Mouse (Mus musculus): ENCODE measurements around the gene Syne3. TPM values are rescaled to one million over a fixed set of nuclear protein-coding genes. Genes with fewer than 3 reads are reported as not detected.

The Syne3 gene
- polyA plus RNA-seq, 1 experiment: 16.4 TPM

DNA sequence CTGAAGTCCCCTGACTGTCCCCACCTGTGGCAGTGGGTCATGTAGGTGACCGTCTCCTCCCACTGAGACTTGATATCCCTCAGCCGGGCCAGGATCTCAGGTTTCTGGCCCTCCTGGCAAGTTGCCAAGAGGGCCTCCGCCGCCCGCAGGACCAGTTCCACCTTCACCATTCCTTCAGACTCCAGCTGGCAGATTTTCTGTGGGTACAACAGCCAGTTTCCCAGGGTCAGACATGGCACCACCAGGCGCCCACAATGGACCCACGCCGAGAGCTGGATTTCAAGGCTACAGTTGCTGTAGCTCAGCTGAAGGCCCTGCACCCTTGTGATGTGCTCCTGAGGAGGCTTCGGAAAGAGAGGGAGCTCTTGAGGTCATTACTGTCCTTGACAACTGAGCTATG lies 40.4 kb downstream of the Syne3 start:
- H3K27ac ChIP-seq (ENCODE audit: control insufficient read depth, insufficient read depth, low read length): no peak overlapping the region

DNA sequence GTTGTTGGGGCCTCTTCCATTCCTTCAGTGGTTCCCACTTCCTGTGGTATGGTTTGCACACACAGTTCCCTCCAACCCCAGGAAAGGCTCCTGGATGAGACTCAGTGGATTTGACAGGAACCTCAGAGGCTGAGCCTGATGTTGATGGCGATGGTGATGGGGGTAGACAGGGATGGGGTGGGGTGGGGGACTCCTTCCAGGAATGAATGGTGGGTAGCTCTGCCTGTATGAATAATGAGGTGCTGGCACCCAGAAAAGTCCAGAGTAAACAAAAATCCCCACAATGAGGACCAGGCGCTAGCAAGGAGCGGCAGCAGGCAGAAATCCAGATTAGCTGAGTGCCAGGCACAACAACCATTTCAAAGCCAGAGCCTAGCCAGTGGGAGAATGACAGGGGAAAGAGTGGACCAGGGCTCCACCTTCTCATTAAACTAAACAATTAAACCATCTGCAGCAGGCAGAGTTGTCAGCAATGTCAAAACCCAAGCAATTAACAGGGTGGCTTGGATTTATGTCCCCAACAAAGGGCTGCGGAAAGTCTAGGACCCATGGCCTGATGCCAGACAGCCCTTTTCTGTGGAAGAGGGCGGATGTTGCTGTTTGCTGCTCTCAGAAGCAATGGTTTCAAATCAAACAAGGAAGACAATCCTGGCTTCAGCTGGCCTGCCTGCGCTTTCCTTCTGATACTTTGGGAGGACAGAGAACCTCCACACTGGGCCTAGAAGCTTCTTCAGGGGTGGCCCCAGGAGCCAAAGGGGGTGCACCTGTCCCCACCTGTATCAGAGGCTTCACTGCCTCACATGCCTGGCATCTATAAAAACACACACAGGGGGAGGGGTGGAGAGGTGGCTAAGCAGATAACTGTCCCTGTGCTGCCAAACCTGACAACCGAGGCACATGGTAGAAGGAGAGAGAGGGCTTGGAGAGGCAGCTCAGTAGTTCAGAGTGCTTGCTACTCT lies 44.4 kb downstream of the Syne3 start:
- DNase-seq: no peak
- no peak overlapping the region for H3K4me3 ChIP-seq (ENCODE audit: control insufficient read depth, insufficient read depth, low read length)
- no peaks in the 10 kb centered on the region for H3K4me1 ChIP-seq (replicated peaks; ENCODE audit: control insufficient read depth, insufficient read depth, low read length)
- no peak overlapping the region for H3K27ac ChIP-seq (ENCODE audit: control insufficient read depth, insufficient read depth, low read length)
- H3K36me3 ChIP-seq (ENCODE audit: control insufficient read depth, insufficient read depth, low read length): peaks cover 15% of the 10 kb centered on the region
- 94% methylated on average over 7 of the region's 7 CpGs for WGBS
- no peak for TF ChIP-seq POLR2A (IDR thresholded peaks at IDR 0.05; ENCODE audit: control insufficient read depth, extremely low read depth, insufficient read depth, low read length, poor library complexity)
- no peak for TF ChIP-seq CTCF (IDR thresholded peaks at IDR 0.05; ENCODE audit: borderline replicate concordance, control insufficient read depth, extremely low read depth, insufficient read depth, low read length, poor library complexity)
- H3K27me3 ChIP-seq (ENCODE audit: control insufficient read depth, insufficient read depth, low read length): no peaks in the 10 kb centered on the region

More for the DNA sequence above, 40.4 kb downstream of the Syne3 start:
- Histone ChIP-seq H3K36me3 (ENCODE audit: control insufficient read depth, insufficient read depth, low read length) (peaks cover 12% of the 10 kb centered on the region), H3K4me1 (replicated peaks; ENCODE audit: control insufficient read depth, insufficient read depth, low read length) (no peaks in the 10 kb centered on the region), H3K27me3 (ENCODE audit: control insufficient read depth, insufficient read depth, low read length) (no peaks in the 10 kb centered on the region), H3K4me3 (ENCODE audit: control insufficient read depth, insufficient read depth, low read length) (no peak overlapping the region)
- TF ChIP-seq CTCF (IDR thresholded peaks at IDR 0.05; ENCODE audit: borderline replicate concordance, control insufficient read depth, extremely low read depth, insufficient read depth, low read length, poor library complexity): no peak
- WGBS: 98% methylated on average over 9 of the region's 9 CpGs
- DNase-seq: no peak

DNA sequence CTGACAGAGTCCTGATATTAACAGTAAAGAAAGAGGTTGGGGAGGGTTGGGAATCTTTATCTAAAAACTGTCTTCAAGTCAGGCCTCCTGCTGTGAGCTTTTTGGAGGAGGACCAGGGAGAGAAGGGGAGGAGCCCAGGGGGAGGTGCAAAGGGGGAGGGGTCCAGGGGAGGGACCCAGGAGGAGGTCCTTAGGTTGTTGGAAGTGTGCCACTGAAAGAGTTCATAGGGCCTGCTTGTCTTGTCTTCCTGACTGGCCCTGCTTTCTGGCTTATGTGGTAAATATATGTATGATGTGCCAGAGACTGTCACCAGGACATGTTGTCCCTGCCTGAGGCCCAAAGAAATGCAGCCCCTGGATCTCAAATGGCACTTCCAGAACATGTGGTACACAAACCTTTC lies 49.2 kb downstream of the Syne3 start:
- no peak for TF ChIP-seq CTCF (IDR thresholded peaks at IDR 0.05; ENCODE audit: borderline replicate concordance, control insufficient read depth, extremely low read depth, insufficient read depth, low read length, poor library complexity)
- no peak for TF ChIP-seq POLR2A (IDR thresholded peaks at IDR 0.05; ENCODE audit: control insufficient read depth, extremely low read depth, insufficient read depth, low read length, poor library complexity)
- no peak overlapping the region for H3K27ac ChIP-seq (ENCODE audit: control insufficient read depth, insufficient read depth, low read length)
- DNase-seq: no peak
- peaks cover 16% of the 10 kb centered on the region for H3K36me3 ChIP-seq (ENCODE audit: control insufficient read depth, insufficient read depth, low read length)
- H3K27me3 ChIP-seq (ENCODE audit: control insufficient read depth, insufficient read depth, low read length): no peaks in the 10 kb centered on the region
- no peak overlapping the region for H3K4me3 ChIP-seq (ENCODE audit: control insufficient read depth, insufficient read depth, low read length)
- H3K4me1 ChIP-seq (replicated peaks; ENCODE audit: control insufficient read depth, insufficient read depth, low read length): no peaks in the 10 kb centered on the region

DNA sequence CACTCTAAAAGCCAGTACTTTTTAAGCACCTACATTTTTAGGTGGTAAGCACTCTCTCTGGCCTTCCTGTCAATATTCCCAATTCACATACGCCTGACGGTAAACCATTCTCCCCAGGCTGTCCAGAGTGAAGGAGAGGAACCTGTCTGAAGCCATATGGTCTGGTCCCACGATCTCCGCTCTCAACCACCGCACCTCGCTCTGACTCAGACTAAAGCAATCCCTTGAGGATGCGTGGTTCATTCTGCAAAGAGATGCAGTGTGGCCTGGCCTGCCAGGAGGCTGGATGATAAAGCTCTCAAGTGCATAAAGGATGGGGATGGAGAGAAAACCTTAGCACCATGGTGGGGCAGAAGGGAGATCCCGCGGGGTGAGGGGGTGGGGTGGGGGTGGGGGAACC lies 49.6 kb downstream of the Syne3 start:
- Histone ChIP-seq H3K27me3 (ENCODE audit: control insufficient read depth, insufficient read depth, low read length) (no peaks in the 10 kb centered on the region), H3K4me3 (ENCODE audit: control insufficient read depth, insufficient read depth, low read length) (no peak overlapping the region), H3K27ac (ENCODE audit: control insufficient read depth, insufficient read depth, low read length) (no peak overlapping the region), H3K4me1 (replicated peaks; ENCODE audit: control insufficient read depth, insufficient read depth, low read length) (no peaks in the 10 kb centered on the region), H3K36me3 (ENCODE audit: control insufficient read depth, insufficient read depth, low read length) (peaks cover 16% of the 10 kb centered on the region)
- TF ChIP-seq CTCF (IDR thresholded peaks at IDR 0.05; ENCODE audit: borderline replicate concordance, control insufficient read depth, extremely low read depth, insufficient read depth, low read length, poor library complexity) (no peak), POLR2A (IDR thresholded peaks at IDR 0.05; ENCODE audit: control insufficient read depth, extremely low read depth, insufficient read depth, low read length, poor library complexity) (no peak)
- DNase-seq: no peak
- WGBS: 94% methylated on average over 9 of the region's 9 CpGs

DNA sequence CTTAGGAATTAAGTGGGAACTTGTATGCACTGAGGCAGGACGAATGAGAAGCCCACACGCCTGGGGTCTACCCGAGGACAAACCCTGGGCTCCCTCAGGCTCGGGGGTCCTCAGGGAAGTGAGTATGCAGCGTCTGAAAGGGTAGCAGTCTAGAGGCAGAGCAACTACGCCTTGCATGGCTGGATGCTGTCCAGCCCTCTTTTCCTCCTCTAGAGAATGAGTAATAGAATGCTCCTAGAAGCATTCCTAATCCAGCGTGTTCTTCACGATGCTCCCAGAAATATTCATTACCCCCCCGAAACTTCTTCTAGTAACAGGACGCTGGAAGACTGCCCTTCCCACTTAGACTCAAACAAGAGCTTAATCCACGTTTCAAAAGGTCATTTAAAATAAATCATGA lies 51.3 kb downstream of the Syne3 start:
- no peak for DNase-seq
- H3K36me3 ChIP-seq (ENCODE audit: control insufficient read depth, insufficient read depth, low read length): peaks cover 19% of the 10 kb centered on the region
- no peaks in the 10 kb centered on the region for H3K4me1 ChIP-seq (replicated peaks; ENCODE audit: control insufficient read depth, insufficient read depth, low read length)
- no peaks in the 10 kb centered on the region for H3K27me3 ChIP-seq (ENCODE audit: control insufficient read depth, insufficient read depth, low read length)
- 95% methylated on average over 11 of the region's 11 CpGs for WGBS
- no peak overlapping the region for H3K27ac ChIP-seq (ENCODE audit: control insufficient read depth, insufficient read depth, low read length)
- no peak overlapping the region for H3K4me3 ChIP-seq (ENCODE audit: control insufficient read depth, insufficient read depth, low read length)
- TF ChIP-seq POLR2A (IDR thresholded peaks at IDR 0.05; ENCODE audit: control insufficient read depth, extremely low read depth, insufficient read depth, low read length, poor library complexity) (no peak), CTCF (IDR thresholded peaks at IDR 0.05; ENCODE audit: borderline replicate concordance, control insufficient read depth, extremely low read depth, insufficient read depth, low read length, poor library complexity) (no peak)

DNA sequence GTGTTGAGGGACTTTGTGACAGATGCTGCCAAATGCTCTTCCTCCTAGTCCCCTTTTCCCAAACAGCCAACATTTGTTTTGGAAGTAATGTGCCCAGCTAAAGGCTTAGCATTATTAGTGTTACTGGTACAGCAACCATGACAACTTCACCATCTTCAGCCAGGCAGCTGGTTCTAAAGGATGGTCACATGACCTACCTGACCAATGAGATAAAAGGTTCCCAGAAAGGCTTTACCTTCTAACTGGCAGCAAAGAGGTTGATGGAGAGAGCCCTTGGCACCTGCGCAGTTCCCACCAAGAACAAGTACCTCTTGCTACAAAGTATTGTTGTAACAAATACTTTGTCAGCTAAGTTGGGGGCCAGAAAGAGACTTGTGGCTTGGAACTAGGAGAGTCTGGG lies 52.4 kb downstream of the Syne3 start:
- DNase-seq: no peak
- H3K4me1 ChIP-seq (replicated peaks; ENCODE audit: control insufficient read depth, insufficient read depth, low read length): no peaks in the 10 kb centered on the region
- H3K27me3 ChIP-seq (ENCODE audit: control insufficient read depth, insufficient read depth, low read length): no peaks in the 10 kb centered on the region
- H3K4me3 ChIP-seq (ENCODE audit: control insufficient read depth, insufficient read depth, low read length): no peak overlapping the region
- no peak overlapping the region for H3K27ac ChIP-seq (ENCODE audit: control insufficient read depth, insufficient read depth, low read length)
- H3K36me3 ChIP-seq (ENCODE audit: control insufficient read depth, insufficient read depth, low read length): peaks cover 16% of the 10 kb centered on the region
- 97% methylated on average over 1 of the region's 1 CpGs for WGBS
- TF ChIP-seq POLR2A (IDR thresholded peaks at IDR 0.05; ENCODE audit: control insufficient read depth, extremely low read depth, insufficient read depth, low read length, poor library complexity): no peak
- TF ChIP-seq CTCF (IDR thresholded peaks at IDR 0.05; ENCODE audit: borderline replicate concordance, control insufficient read depth, extremely low read depth, insufficient read depth, low read length, poor library complexity): no peak

Data from thymus, adult 2 months (tissue).